Mouse (Mus musculus): Measurements from ENCODE around the gene Pbx4. TPM values are rescaled to one million over a fixed set of nuclear protein-coding genes. Genes with fewer than 3 reads are reported as not detected.
A peak's percentile ranks its signal among the peaks of the same experiment; 100 is the strongest.

The Pbx4 gene
- polyA plus RNA-seq (2015; fragmentation: Nextera tagmentation; extraction: Ambion mirVana), result 62.9 and 69.2 TPM in 2 replicates

GRCm38 (mm10) chr8:69832298-69832853, at the start of gene Pbx4:
TSS of gene Pbx4 (plus strand) at chr8:69832491.
- H3K4me2 ChIP-seq, result peak within 1 kb of the TSS; percentile 70
- peaks cover 28% of the 10 kb centered on the region for H3K4me1 ChIP-seq (replicated peaks)
- H3K9ac ChIP-seq, result peak within 1 kb of the TSS; percentile 85
- no peaks in the 10 kb centered on the region for H3K27me3 ChIP-seq
- no peaks in the 10 kb centered on the region for H3K9me3 ChIP-seq
- H3K4me3 ChIP-seq, result peak within 1 kb of the TSS; percentile 74
- ATAC-seq (ENCODE audit: low FRiP score), result peak; percentile 98
- WGBS, result under 1% methylated on average over 38 of the region's 38 CpGs
- peak within 1 kb of the TSS; percentile 92 for H3K27ac ChIP-seq
- H3K36me3 ChIP-seq, result peaks cover 23% of the 10 kb centered on the region

- no peaks in the 10 kb centered on the region for H3K9me3 ChIP-seq
- peaks cover 36% of the 10 kb centered on the region for H3K4me1 ChIP-seq (replicated peaks)
- 90% methylated on average over 5 of the region's 5 CpGs for WGBS
- H3K4me3 ChIP-seq, result no peak overlapping the region
- peaks cover 10% of the 10 kb centered on the region for H3K36me3 ChIP-seq
- H3K9ac ChIP-seq, result no peak overlapping the region
- no peaks in the 10 kb centered on the region for H3K27me3 ChIP-seq
- H3K27ac ChIP-seq, result no peak overlapping the region
- no peak for ATAC-seq (ENCODE audit: low FRiP score)
- no peak overlapping the region for H3K4me2 ChIP-seq
Observed at GRCm38 (mm10) chr8:69789105-69789504, 43.2 kb upstream of the Pbx4 start.

GRCm38 (mm10) chr8:69789731-69790130, 42.6 kb upstream of the Pbx4 start:
- H3K4me2 ChIP-seq, result peak overlapping the region; percentile 90
- H3K9ac ChIP-seq, result no peak overlapping the region
- H3K27ac ChIP-seq, result no peak overlapping the region
- H3K36me3 ChIP-seq, result peaks cover 16% of the 10 kb centered on the region
- no peaks in the 10 kb centered on the region for H3K27me3 ChIP-seq
- H3K4me3 ChIP-seq, result no peak overlapping the region
- ATAC-seq (ENCODE audit: low FRiP score), result no peak
- WGBS, result 83% methylated on average over 5 of the region's 5 CpGs
- peaks cover 36% of the 10 kb centered on the region for H3K4me1 ChIP-seq (replicated peaks)
- no peaks in the 10 kb centered on the region for H3K9me3 ChIP-seq

DNA sequence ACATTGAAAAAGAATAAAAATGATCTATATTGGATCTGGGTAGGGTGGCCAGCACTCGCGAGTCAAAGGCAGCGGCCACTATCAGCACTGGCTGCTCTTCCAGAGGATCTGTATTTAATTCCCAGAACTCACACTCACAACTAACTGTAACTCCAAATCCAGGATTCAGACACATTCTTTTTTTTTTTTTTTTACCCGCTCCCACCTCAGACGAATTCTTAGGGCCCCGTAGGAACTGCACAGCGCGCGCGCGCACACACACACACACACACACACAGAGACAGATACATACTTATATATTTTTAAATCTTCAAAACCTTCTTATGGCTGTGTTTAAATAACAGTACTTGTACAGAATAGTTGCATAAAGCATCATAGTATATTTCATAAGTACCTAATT, 41.9 kb upstream of the Pbx4 start:
- no peaks in the 10 kb centered on the region for H3K9me3 ChIP-seq
- 35% methylated on average over 11 of the region's 11 CpGs for WGBS
- peak overlapping the region; percentile 90 for H3K27ac ChIP-seq
- peak overlapping the region; percentile 99 for H3K9ac ChIP-seq
- peaks cover 36% of the 10 kb centered on the region for H3K4me1 ChIP-seq (replicated peaks)
- ATAC-seq (ENCODE audit: low FRiP score), result peak; percentile 21
- H3K4me2 ChIP-seq, result peak overlapping the region; percentile 90
- peak overlapping the region; percentile 100 for H3K4me3 ChIP-seq
- H3K27me3 ChIP-seq, result no peaks in the 10 kb centered on the region
- peaks cover 22% of the 10 kb centered on the region for H3K36me3 ChIP-seq

GRCm38 (mm10) chr8:69790773-69791367, 41.4 kb upstream of the Pbx4 start, which contains the start of the genes Atp13a1 and Zfp866:
TSS of gene Atp13a1 (plus strand) at chr8:69791163.
TSS of gene Zfp866 (minus strand) at chr8:69791178.
- H3K36me3 ChIP-seq, result peaks cover 27% of the 10 kb centered on the region
- peak within 1 kb of the TSS; percentile 90 for H3K27ac ChIP-seq
- peak within 1 kb of the TSS; percentile 99 for H3K9ac ChIP-seq
- WGBS, result under 1% methylated on average over 38 of the region's 38 CpGs
- H3K4me1 ChIP-seq (replicated peaks), result peaks cover 36% of the 10 kb centered on the region
- H3K27me3 ChIP-seq, result no peaks in the 10 kb centered on the region
- ATAC-seq (ENCODE audit: low FRiP score), result peak; percentile 96
- peak within 1 kb of the TSS; percentile 100 for H3K4me3 ChIP-seq
- peak within 1 kb of the TSS; percentile 90 for H3K4me2 ChIP-seq
- no peaks in the 10 kb centered on the region for H3K9me3 ChIP-seq

GRCm38 (mm10) chr8:69791415-69792068, 40.7 kb upstream of the Pbx4 start:
- ATAC-seq (ENCODE audit: low FRiP score), result peak; percentile 84
- Histone ChIP-seq H3K4me3 (peak overlapping the region; percentile 100), H3K4me2 (peak overlapping the region; percentile 90), H3K9ac (peak overlapping the region; percentile 99), H3K36me3 (peaks cover 34% of the 10 kb centered on the region), H3K4me1 (replicated peaks) (peaks cover 36% of the 10 kb centered on the region), H3K9me3 (no peaks in the 10 kb centered on the region), H3K27me3 (no peaks in the 10 kb centered on the region), H3K27ac (peak overlapping the region; percentile 90)
- WGBS, result under 1% methylated on average over 44 of the region's 48 CpGs

- Histone ChIP-seq H3K27ac (no peak overlapping the region), H3K36me3 (peaks cover 55% of the 10 kb centered on the region), H3K4me2 (no peak overlapping the region), H3K27me3 (no peaks in the 10 kb centered on the region), H3K4me3 (no peak overlapping the region), H3K4me1 (replicated peaks) (peaks cover 36% of the 10 kb centered on the region), H3K9me3 (no peaks in the 10 kb centered on the region), H3K9ac (0 out of 2 replicates have a peak overlapping the region, but pooled peaks have one; percentile 5)
- ATAC-seq (ENCODE audit: low FRiP score), result no peak
- 97% methylated on average over 4 of the region's 4 CpGs for WGBS
Observed at GRCm38 (mm10) chr8:69793666-69794065, 38.6 kb upstream of the Pbx4 start.

- WGBS, result 91% methylated on average over 3 of the region's 3 CpGs
- Histone ChIP-seq H3K4me1 (replicated peaks) (peaks cover 36% of the 10 kb centered on the region), H3K4me3 (no peak overlapping the region), H3K4me2 (no peak overlapping the region), H3K36me3 (peaks cover 59% of the 10 kb centered on the region), H3K9ac (0 out of 2 replicates have a peak overlapping the region, but pooled peaks have one; percentile 5), H3K9me3 (no peaks in the 10 kb centered on the region), H3K27ac (no peak overlapping the region), H3K27me3 (no peaks in the 10 kb centered on the region)
- no peak for ATAC-seq (ENCODE audit: low FRiP score)
Observed at GRCm38 (mm10) chr8:69794096-69794495, 38.2 kb upstream of the Pbx4 start.

DNA sequence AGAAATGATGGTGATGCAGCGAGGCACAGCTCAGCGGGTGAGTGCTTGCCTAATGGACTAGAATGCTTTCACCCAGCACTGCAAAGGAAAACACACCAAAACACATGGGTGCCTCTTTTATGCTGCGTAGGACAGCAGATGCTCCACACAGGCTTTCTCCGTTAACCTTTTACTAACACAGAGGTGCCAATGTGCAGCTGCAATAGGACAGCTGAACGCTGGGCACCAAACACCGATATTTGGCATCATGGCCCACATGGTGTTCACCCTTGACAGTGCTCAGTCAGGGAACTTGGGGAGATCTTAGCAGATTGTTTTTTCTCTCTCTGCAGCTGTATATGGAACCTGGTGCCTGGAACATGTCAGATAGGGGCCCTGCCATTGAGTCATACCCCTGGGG, 37.4 kb upstream of the Pbx4 start:
- Histone ChIP-seq H3K27me3 (no peaks in the 10 kb centered on the region), H3K4me3 (no peak overlapping the region), H3K27ac (no peak overlapping the region), H3K9ac (no peak overlapping the region), H3K36me3 (peaks cover 67% of the 10 kb centered on the region), H3K4me1 (replicated peaks) (peaks cover 32% of the 10 kb centered on the region), H3K9me3 (no peaks in the 10 kb centered on the region), H3K4me2 (no peak overlapping the region)
- ATAC-seq (ENCODE audit: low FRiP score), result no peak
- WGBS, result 92% methylated on average over 6 of the region's 6 CpGs

- H3K4me1 ChIP-seq (replicated peaks), result peaks cover 22% of the 10 kb centered on the region
- no peak for ATAC-seq (ENCODE audit: low FRiP score)
- H3K27ac ChIP-seq, result no peak overlapping the region
- WGBS, result 97% methylated on average over 16 of the region's 16 CpGs
- no peaks in the 10 kb centered on the region for H3K9me3 ChIP-seq
- no peak overlapping the region for H3K4me2 ChIP-seq
- peaks cover 87% of the 10 kb centered on the region for H3K36me3 ChIP-seq
- H3K9ac ChIP-seq, result no peak overlapping the region
- no peak overlapping the region for H3K4me3 ChIP-seq
- H3K27me3 ChIP-seq, result no peaks in the 10 kb centered on the region
Observed at GRCm38 (mm10) chr8:69796721-69797345, 35.5 kb upstream of the Pbx4 start.

GRCm38 (mm10) chr8:69797661-69798060, 34.6 kb upstream of the Pbx4 start:
- no peak for ATAC-seq (ENCODE audit: low FRiP score)
- Histone ChIP-seq H3K4me1 (replicated peaks) (peaks cover 14% of the 10 kb centered on the region), H3K9me3 (no peaks in the 10 kb centered on the region), H3K27ac (no peak overlapping the region), H3K4me2 (no peak overlapping the region), H3K36me3 (peaks cover 95% of the 10 kb centered on the region), H3K27me3 (no peaks in the 10 kb centered on the region), H3K4me3 (no peak overlapping the region), H3K9ac (no peak overlapping the region)
- 94% methylated on average over 10 of the region's 10 CpGs for WGBS

DNA sequence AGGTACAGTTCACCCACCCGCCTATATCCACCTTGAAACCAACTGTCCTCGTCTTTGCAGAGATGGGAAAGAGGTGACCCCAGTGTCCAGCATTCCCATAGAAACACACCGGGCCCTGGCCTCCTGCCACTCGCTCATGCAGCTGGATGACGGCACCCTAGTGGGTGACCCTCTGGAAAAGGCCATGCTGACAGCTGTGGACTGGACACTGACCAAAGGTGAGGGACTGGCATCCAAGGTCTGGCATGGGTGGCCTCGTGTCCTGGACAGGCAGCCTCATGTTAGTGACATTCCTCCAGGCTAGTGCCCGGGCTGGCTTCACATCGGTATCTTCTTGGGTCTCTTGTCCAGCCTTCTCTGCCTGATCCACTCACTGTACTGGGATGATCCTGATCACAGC, 33.0 kb upstream of the Pbx4 start:
- Histone ChIP-seq H3K36me3 (peaks cover 100% of the 10 kb centered on the region), H3K27me3 (no peaks in the 10 kb centered on the region), H3K9ac (no peak overlapping the region), H3K4me2 (no peak overlapping the region), H3K4me3 (no peak overlapping the region), H3K9me3 (no peaks in the 10 kb centered on the region), H3K27ac (no peak overlapping the region), H3K4me1 (replicated peaks) (no peaks in the 10 kb centered on the region)
- no peak for ATAC-seq (ENCODE audit: low FRiP score)
- 83% methylated on average over 8 of the region's 8 CpGs for WGBS
